Mouse (Mus musculus): ENCODE measurements around the gene Ccdc107. TPM values are rescaled to one million over a fixed set of nuclear protein-coding genes. Genes with fewer than 3 reads are reported as not detected.

Gene Ccdc107
- polyA plus RNA-seq, 1 experiment from 2014 or later: 54.3 TPM

DNA sequence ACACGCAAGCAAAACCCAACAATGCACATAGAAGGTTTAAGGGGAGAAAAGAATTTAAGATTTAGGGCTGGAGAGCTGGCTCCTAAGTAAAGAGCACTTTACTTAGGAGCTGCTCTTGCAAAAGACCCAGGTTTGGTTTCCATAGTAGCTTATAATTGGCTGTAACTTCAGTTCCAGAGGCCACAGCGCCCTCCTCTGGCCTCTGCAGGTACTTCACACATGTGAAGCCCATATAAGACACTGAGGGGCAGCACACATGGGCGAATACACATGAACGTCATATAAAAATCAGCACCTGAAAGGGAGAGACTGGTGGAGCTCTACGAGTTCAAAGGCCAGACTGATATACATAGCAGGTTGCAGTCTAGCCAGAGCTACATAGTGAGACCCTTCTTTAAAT is 35.2 kb downstream of the Ccdc107 start:
- Histone ChIP-seq H3K4me3 (ENCODE audit: low read depth, low read length) (no peak overlapping the region), H3K36me3 (ENCODE audit: control insufficient read depth, insufficient read depth, low read length) (no peaks in the 10 kb centered on the region; the same call in 1 of the 2 replicates), H3K9me3 (ENCODE audit: control insufficient read depth, low read length) (no peaks in the 10 kb centered on the region), H3K4me2 (ENCODE audit: low read depth, low read length, severe bottlenecking) (no peak overlapping the region), H3K9ac (ENCODE audit: low read length) (no peak overlapping the region), H3K27me3 (ENCODE audit: control insufficient read depth, insufficient read depth, low read length) (peaks cover 25% of the 10 kb centered on the region), H3K27ac (ENCODE audit: low read depth, low read length) (no peak overlapping the region), H3K4me1 (replicated peaks; ENCODE audit: control insufficient read depth, insufficient read depth, low read length) (peaks cover 13% of the 10 kb centered on the region; the same call in 1 of the 2 replicates)
- ATAC-seq (replicated peaks; ENCODE audit: low FRiP score): no peak
- no peak for DNase-seq (ENCODE audit: low spot score)
- WGBS: 68% methylated on average over 5 of the region's 5 CpGs

DNA sequence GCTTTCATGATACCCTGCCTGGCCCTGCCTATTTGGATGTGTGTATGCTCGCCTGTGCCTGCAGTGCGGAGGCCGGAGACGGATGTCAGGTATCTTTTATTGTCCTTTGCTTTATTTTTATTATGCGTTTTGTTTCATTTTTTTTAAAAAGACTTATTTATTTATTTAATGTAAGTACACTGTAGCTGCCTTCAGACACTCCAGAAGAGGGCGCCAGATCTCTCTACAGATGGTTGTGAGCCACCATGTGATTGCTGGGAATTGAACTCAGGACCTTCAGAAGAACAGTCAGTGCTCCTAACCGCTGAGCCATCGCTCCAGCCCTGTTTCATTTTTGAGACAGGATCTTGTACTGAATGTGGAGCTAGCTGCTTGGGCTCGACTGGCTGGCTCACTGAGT is 35.8 kb downstream of the Ccdc107 start:
- 78% methylated on average over 9 of the region's 9 CpGs for WGBS
- Histone ChIP-seq H3K9me3 (ENCODE audit: control insufficient read depth, low read length) (no peaks in the 10 kb centered on the region), H3K9ac (ENCODE audit: low read length) (no peak overlapping the region), H3K27me3 (ENCODE audit: control insufficient read depth, insufficient read depth, low read length) (peaks cover 19% of the 10 kb centered on the region), H3K27ac (ENCODE audit: low read depth, low read length) (no peak overlapping the region), H3K4me3 (ENCODE audit: low read depth, low read length) (no peak overlapping the region), H3K4me1 (replicated peaks; ENCODE audit: control insufficient read depth, insufficient read depth, low read length) (peaks cover 8% of the 10 kb centered on the region; the same call in 1 of the 2 replicates), H3K4me2 (ENCODE audit: low read depth, low read length, severe bottlenecking) (no peak overlapping the region), H3K36me3 (ENCODE audit: control insufficient read depth, insufficient read depth, low read length) (no peaks in the 10 kb centered on the region; the same call in 1 of the 2 replicates)
- ATAC-seq (replicated peaks; ENCODE audit: low FRiP score) (no peak), DNase-seq (ENCODE audit: low spot score) (no peak)

DNA sequence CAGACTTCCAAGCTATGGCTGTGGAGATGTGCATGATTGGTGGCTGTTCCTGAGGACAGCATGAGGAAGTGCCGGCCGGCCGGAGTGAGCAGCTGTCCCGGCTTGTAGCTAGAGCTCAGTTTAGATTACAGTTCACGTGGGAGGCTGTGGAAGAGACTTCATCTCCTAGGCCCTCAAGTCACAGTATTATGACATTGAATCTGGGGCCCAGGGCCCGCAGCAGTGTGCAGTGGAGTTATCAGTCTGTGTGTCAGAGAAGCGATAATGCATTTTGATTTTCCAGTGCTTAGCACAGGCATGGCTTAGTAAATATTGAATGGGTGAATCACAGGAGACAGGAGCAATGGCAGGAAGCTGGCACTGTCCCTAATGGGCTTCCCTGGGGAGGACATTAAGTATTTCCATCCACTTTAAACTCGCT is 37.4 kb downstream of the Ccdc107 start:
- DNase-seq (ENCODE audit: low spot score): no peak
- no peaks in the 10 kb centered on the region for H3K9me3 ChIP-seq (ENCODE audit: control insufficient read depth, low read length)
- no peak for ATAC-seq (replicated peaks; ENCODE audit: low FRiP score)
- H3K27me3 ChIP-seq (ENCODE audit: control insufficient read depth, insufficient read depth, low read length): peaks cover 4% of the 10 kb centered on the region; the same call in 1 of the 2 replicates
- 81% methylated on average over 8 of the region's 8 CpGs for WGBS
- no peaks in the 10 kb centered on the region; the same call in 1 of the 2 replicates for H3K36me3 ChIP-seq (ENCODE audit: control insufficient read depth, insufficient read depth, low read length)
- H3K4me3 ChIP-seq (ENCODE audit: low read depth, low read length): no peak overlapping the region
- H3K4me2 ChIP-seq (ENCODE audit: low read depth, low read length, severe bottlenecking): no peak overlapping the region
- no peaks in the 10 kb centered on the region for H3K4me1 ChIP-seq (replicated peaks; ENCODE audit: control insufficient read depth, insufficient read depth, low read length)
- H3K27ac ChIP-seq (ENCODE audit: low read depth, low read length): no peak overlapping the region
- H3K9ac ChIP-seq (ENCODE audit: low read length): no peak overlapping the region

GRCm38 (mm10) chr4:43530581-43530980 is 37.9 kb downstream of the Ccdc107 start:
- WGBS: 35% methylated on average over 7 of the region's 7 CpGs
- Histone ChIP-seq H3K9me3 (ENCODE audit: control insufficient read depth, low read length) (no peaks in the 10 kb centered on the region), H3K4me1 (replicated peaks; ENCODE audit: control insufficient read depth, insufficient read depth, low read length) (no peaks in the 10 kb centered on the region), H3K27ac (ENCODE audit: low read depth, low read length) (no peak overlapping the region), H3K27me3 (ENCODE audit: control insufficient read depth, insufficient read depth, low read length) (no peaks in the 10 kb centered on the region), H3K36me3 (ENCODE audit: control insufficient read depth, insufficient read depth, low read length) (no peaks in the 10 kb centered on the region; the same call in 1 of the 2 replicates), H3K9ac (ENCODE audit: low read length) (no peak overlapping the region), H3K4me2 (ENCODE audit: low read depth, low read length, severe bottlenecking) (no peak overlapping the region), H3K4me3 (ENCODE audit: low read depth, low read length) (no peak overlapping the region)
- DNase-seq (ENCODE audit: low spot score) (peak; percentile 82), ATAC-seq (replicated peaks; ENCODE audit: low FRiP score) (no peak)

GRCm38 (mm10) chr4:43533270-43533669 is 40.6 kb downstream of the Ccdc107 start:
- ATAC-seq (replicated peaks; ENCODE audit: low FRiP score) (no peak), DNase-seq (ENCODE audit: low spot score) (no peak)
- H3K4me2 ChIP-seq (ENCODE audit: low read depth, low read length, severe bottlenecking): no peak overlapping the region
- no peak overlapping the region for H3K9ac ChIP-seq (ENCODE audit: low read length)
- H3K4me3 ChIP-seq (ENCODE audit: low read depth, low read length): no peak overlapping the region
- no peak overlapping the region for H3K27ac ChIP-seq (ENCODE audit: low read depth, low read length)
- H3K4me1 ChIP-seq (replicated peaks; ENCODE audit: control insufficient read depth, insufficient read depth, low read length): no peaks in the 10 kb centered on the region
- H3K27me3 ChIP-seq (ENCODE audit: control insufficient read depth, insufficient read depth, low read length): no peaks in the 10 kb centered on the region
- 91% methylated on average over 9 of the region's 9 CpGs for WGBS
- no peaks in the 10 kb centered on the region for H3K9me3 ChIP-seq (ENCODE audit: control insufficient read depth, low read length)
- H3K36me3 ChIP-seq (ENCODE audit: control insufficient read depth, insufficient read depth, low read length): peaks cover 4% of the 10 kb centered on the region; the same call in 1 of the 2 replicates

- H3K36me3 ChIP-seq (ENCODE audit: control insufficient read depth, insufficient read depth, low read length): peaks cover 7% of the 10 kb centered on the region; the same call in 1 of the 2 replicates
- H3K4me1 ChIP-seq (replicated peaks; ENCODE audit: control insufficient read depth, insufficient read depth, low read length): no peaks in the 10 kb centered on the region
- H3K27me3 ChIP-seq (ENCODE audit: control insufficient read depth, insufficient read depth, low read length): no peaks in the 10 kb centered on the region
- no peak overlapping the region for H3K27ac ChIP-seq (ENCODE audit: low read depth, low read length)
- H3K4me3 ChIP-seq (ENCODE audit: low read depth, low read length): no peak overlapping the region
- no peaks in the 10 kb centered on the region for H3K9me3 ChIP-seq (ENCODE audit: control insufficient read depth, low read length)
- no peak overlapping the region for H3K9ac ChIP-seq (ENCODE audit: low read length)
- whole genome bisulfite sequencing: 97% methylated on average over 8 of the region's 8 CpGs
- DNase-seq (ENCODE audit: low spot score) (no peak), ATAC-seq (replicated peaks; ENCODE audit: low FRiP score) (no peak)
- no peak overlapping the region for H3K4me2 ChIP-seq (ENCODE audit: low read depth, low read length, severe bottlenecking)
These were observed 42.9 kb downstream of the Ccdc107 start for GRCm38 (mm10) chr4:43535628-43536027.

DNA sequence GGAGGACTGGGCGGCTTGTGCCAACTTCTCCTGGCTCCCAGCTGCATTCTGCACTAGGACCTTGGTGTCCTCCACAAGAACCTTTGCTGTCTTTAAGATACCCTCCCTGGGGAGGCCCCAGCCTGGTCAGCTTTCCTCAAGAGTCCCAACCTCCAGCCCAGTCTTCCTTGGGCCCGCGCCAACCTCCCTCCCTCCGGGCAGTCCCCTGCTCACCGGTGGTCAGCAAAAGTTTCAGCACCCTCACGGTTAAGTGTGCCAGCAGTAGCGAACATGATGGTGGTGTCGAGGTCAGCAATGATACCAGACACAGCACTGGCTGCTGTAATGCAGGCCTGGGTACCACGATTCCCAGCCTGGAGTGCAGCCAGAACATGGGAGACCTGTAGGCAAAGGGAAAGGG is 43.3 kb downstream of the Ccdc107 start:
- Histone ChIP-seq H3K4me1 (replicated peaks; ENCODE audit: control insufficient read depth, insufficient read depth, low read length) (no peaks in the 10 kb centered on the region), H3K27me3 (ENCODE audit: control insufficient read depth, insufficient read depth, low read length) (no peaks in the 10 kb centered on the region), H3K4me2 (ENCODE audit: low read depth, low read length, severe bottlenecking) (no peak overlapping the region), H3K36me3 (ENCODE audit: control insufficient read depth, insufficient read depth, low read length) (peaks cover 7% of the 10 kb centered on the region; the same call in 1 of the 2 replicates), H3K9ac (ENCODE audit: low read length) (no peak overlapping the region), H3K27ac (ENCODE audit: low read depth, low read length) (no peak overlapping the region), H3K4me3 (ENCODE audit: low read depth, low read length) (no peak overlapping the region), H3K9me3 (ENCODE audit: control insufficient read depth, low read length) (no peaks in the 10 kb centered on the region)
- ATAC-seq (replicated peaks; ENCODE audit: low FRiP score): no peak
- 97% methylated on average over 9 of the region's 9 CpGs for WGBS
- no peak for DNase-seq (ENCODE audit: low spot score)

DNA sequence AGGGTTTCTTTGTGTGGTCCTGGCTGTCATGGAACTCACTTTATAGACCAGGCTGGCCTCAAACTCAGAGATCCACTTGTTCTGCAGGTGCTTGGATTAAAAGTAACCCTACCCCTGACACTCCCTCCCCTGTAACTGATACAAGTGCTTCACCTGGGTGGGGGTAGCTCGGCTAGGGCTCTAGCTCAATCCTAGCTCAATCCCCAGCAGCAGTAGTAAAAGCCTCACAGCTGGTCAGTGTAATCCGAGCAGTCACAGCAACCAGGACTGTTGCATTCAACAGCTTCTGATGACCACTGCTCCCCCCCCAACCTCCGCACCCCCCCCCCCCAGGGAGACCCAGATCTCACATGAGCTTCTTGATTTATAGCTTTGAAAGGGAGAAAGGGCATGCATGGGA is 49.3 kb downstream of the Ccdc107 start:
- DNase-seq (ENCODE audit: low spot score): no peak
- no peaks in the 10 kb centered on the region for H3K4me1 ChIP-seq (replicated peaks; ENCODE audit: control insufficient read depth, insufficient read depth, low read length)
- H3K27me3 ChIP-seq (ENCODE audit: control insufficient read depth, insufficient read depth, low read length): no peaks in the 10 kb centered on the region
- no peak for ATAC-seq (replicated peaks; ENCODE audit: low FRiP score)
- no peak overlapping the region for H3K4me3 ChIP-seq (ENCODE audit: low read depth, low read length)
- H3K4me2 ChIP-seq (ENCODE audit: low read depth, low read length, severe bottlenecking): no peak overlapping the region
- peaks cover 24% of the 10 kb centered on the region; the same call in 1 of the 2 replicates for H3K36me3 ChIP-seq (ENCODE audit: control insufficient read depth, insufficient read depth, low read length)
- H3K9me3 ChIP-seq (ENCODE audit: control insufficient read depth, low read length): no peaks in the 10 kb centered on the region
- no peak overlapping the region for H3K27ac ChIP-seq (ENCODE audit: low read depth, low read length)
- 78% methylated on average over 3 of the region's 3 CpGs for WGBS
- no peak overlapping the region for H3K9ac ChIP-seq (ENCODE audit: low read length)
